Mouse (Mus musculus) myocyte (in vitro differentiated cells): ENCODE results near the gene Afp. TPM values are rescaled to one million over a fixed set of nuclear protein-coding genes. Genes with fewer than 3 reads are reported as not detected.

Experiments
- H3K27me3 ChIP-seq: one replicate; pipeline ENCODE4 v1.6.1; 2011; ENCODE audit not compliant: control insufficient read depth, insufficient read depth, insufficient read length
- H3K36me3 ChIP-seq: one replicate; pipeline ENCODE4 v1.6.1; 2011; ENCODE audit not compliant: control insufficient read depth, insufficient read depth
- H3K4me2 ChIP-seq: one replicate; pipeline ENCODE4 v1.6.1; 2011; ENCODE audit warnings: low read depth, control low read depth
- H3K4me3 ChIP-seq: one replicate; pipeline ENCODE4 v1.5.1; 2011; ENCODE audit warnings: mild to moderate bottlenecking, control low read depth, moderate library complexity
- H3K79me2 ChIP-seq: one replicate; pipeline ENCODE4 v1.6.1; 2011; ENCODE audit not compliant: control insufficient read depth, insufficient read depth
- H3ac ChIP-seq: one replicate; pipeline ENCODE4 v1.6.1; 2011; ENCODE audit not compliant: control insufficient read depth, insufficient read length
- CEBPB ChIP-seq: IDR thresholded peaks from 2 replicates; pipeline ENCODE4 v1.6.1; 2011; ENCODE audit warnings: mild to moderate bottlenecking, moderate library complexity; ENCODE audit not compliant: poor library complexity, insufficient read depth, severe bottlenecking
- E2F4 ChIP-seq: IDR thresholded peaks from one replicate; pipeline ENCODE4 v1.6.1; 2011; ENCODE audit warnings: mild to moderate bottlenecking, control low read depth, moderate library complexity; ENCODE audit not compliant: insufficient read depth
- MAX ChIP-seq: IDR thresholded peaks from one replicate; pipeline ENCODE4 v1.6.1; 2011; ENCODE audit warnings: low read depth, mild to moderate bottlenecking, control low read depth
- MYOD1 ChIP-seq, 3 experiments: IDR thresholded peaks; one replicate each; pipeline ENCODE4 v1.6.1; 2011; ENCODE audit warnings: control low read depth in 2 of 3, low read depth in 2 of 3, mild to moderate bottlenecking in 2 of 3, moderate library complexity in 1 of 3; ENCODE audit not compliant: insufficient read length in 2 of 3, control insufficient read depth in 1 of 3
- MYOG ChIP-seq, 3 experiments: IDR thresholded peaks; one replicate each; pipeline ENCODE4 v1.6.1; 2011; ENCODE audit warnings: control low read depth in 2 of 3, low read depth in 2 of 3, mild to moderate bottlenecking in 2 of 3; ENCODE audit not compliant: insufficient read length in 2 of 3, control insufficient read depth in 1 of 3, insufficient read depth in 1 of 3
- POLR2A ChIP-seq: IDR thresholded peaks from one replicate; pipeline ENCODE4 v1.6.1; 2011; ENCODE audit warnings: low read depth, mild to moderate bottlenecking, control low read depth, moderate library complexity; ENCODE audit not compliant: insufficient read length
- POLR2AphosphoS2 ChIP-seq: IDR thresholded peaks from one replicate; pipeline ENCODE4 v1.6.1; 2011; ENCODE audit warnings: low read depth, control low read depth; ENCODE audit not compliant: insufficient read length
- REST ChIP-seq: IDR thresholded peaks from one replicate; pipeline ENCODE4 v1.6.1; 2011; ENCODE audit warnings: mild to moderate bottlenecking, control low read depth, moderate library complexity; ENCODE audit not compliant: insufficient read depth, insufficient read length
- SRF ChIP-seq: IDR thresholded peaks from one replicate; pipeline ENCODE4 v1.6.1; 2011; ENCODE audit warnings: low read depth; ENCODE audit not compliant: control insufficient read depth, insufficient read length
- TCF12 ChIP-seq: IDR thresholded peaks from one replicate; pipeline ENCODE4 v1.6.1; 2011; ENCODE audit warnings: mild to moderate bottlenecking, control low read depth; ENCODE audit not compliant: poor library complexity, insufficient read depth, severe bottlenecking
- TCF3 ChIP-seq: IDR thresholded peaks from one replicate; pipeline ENCODE4 v1.6.1; 2011; ENCODE audit warnings: low read depth, control low read depth; ENCODE audit not compliant: insufficient read length
- USF1 ChIP-seq: IDR thresholded peaks from one replicate; pipeline ENCODE4 v1.6.1; 2011; ENCODE audit warnings: low read depth, mild to moderate bottlenecking, control low read depth, moderate library complexity
- polyA plus RNA-seq: library from polyadenylated mRNA; unstranded; fragments of >200 nt; fragmentation: generic; extraction: Trizol; gene quantifications from one replicate; pipeline ENCODE4 v1.2.1, GENCODE M21; 2012; ENCODE audit warnings: missing spikeins

The Afp gene
- polyA plus RNA-seq, 1 experiment, result 0.07 TPM

- TF ChIP-seq TCF12 (no peak), CEBPB (no peak), TCF3 (no peak), MAX (no peak), SRF (no peak), POLR2A (no peak), MYOD1 (IDR thresholded peaks at IDR 0.05; ENCODE audit: control insufficient read depth in 1 of 3, insufficient read length in 2 of 3, low read depth in 2 of 3) (no peak), POLR2AphosphoS2 (no peak), MYOG (IDR thresholded peaks at IDR 0.05; ENCODE audit: control insufficient read depth in 1 of 3, insufficient read depth in 1 of 3, insufficient read length in 2 of 3, low read depth in 2 of 3) (no peak), E2F4 (no peak), REST (no peak), USF1 (no peak)
- no peak overlapping the region for H3K4me3 ChIP-seq
- no peaks in the 10 kb centered on the region for H3K36me3 ChIP-seq
- H3K4me2 ChIP-seq, result no peak overlapping the region
- no peak overlapping the region for H3ac ChIP-seq
- H3K27me3 ChIP-seq, result peaks cover 10% of the 10 kb centered on the region
- no peaks in the 10 kb centered on the region for H3K79me2 ChIP-seq
Observed at GRCm38 (mm10) chr5:90501752-90502151, 11.2 kb downstream of the Afp start.

- H3K4me3 ChIP-seq, result no peak overlapping the region
- H3K27me3 ChIP-seq, result peaks cover 7% of the 10 kb centered on the region
- no peak for TF ChIP-seq MYOG (IDR thresholded peaks at IDR 0.05; ENCODE audit: control insufficient read depth in 1 of 3, insufficient read depth in 1 of 3, insufficient read length in 2 of 3, low read depth in 2 of 3)
- TF ChIP-seq REST, result no peak
- TF ChIP-seq USF1, result no peak
- no peak for TF ChIP-seq POLR2A
- no peak for TF ChIP-seq MAX
- no peak for TF ChIP-seq TCF3
- no peak for TF ChIP-seq SRF
- TF ChIP-seq POLR2AphosphoS2, result no peak
- TF ChIP-seq CEBPB, result no peak
- no peak for TF ChIP-seq TCF12
- TF ChIP-seq MYOD1 (IDR thresholded peaks at IDR 0.05; ENCODE audit: control insufficient read depth in 1 of 3, insufficient read length in 2 of 3, low read depth in 2 of 3), result no peak
- no peak for TF ChIP-seq E2F4
- H3K79me2 ChIP-seq, result no peaks in the 10 kb centered on the region
- no peak overlapping the region for H3K4me2 ChIP-seq
- H3K36me3 ChIP-seq, result no peaks in the 10 kb centered on the region
- no peak overlapping the region for H3ac ChIP-seq
Observed at GRCm38 (mm10) chr5:90504742-90505141, 14.2 kb downstream of the Afp start.

GRCm38 (mm10) chr5:90506507-90506906, 16.0 kb downstream of the Afp start:
- Histone ChIP-seq H3K4me2 (no peak overlapping the region), H3K27me3 (peaks cover 7% of the 10 kb centered on the region), H3K4me3 (no peak overlapping the region), H3ac (no peak overlapping the region), H3K79me2 (no peaks in the 10 kb centered on the region), H3K36me3 (no peaks in the 10 kb centered on the region)
- TF ChIP-seq REST (no peak), SRF (no peak), CEBPB (no peak), POLR2A (no peak), TCF12 (no peak), USF1 (no peak), MAX (no peak), TCF3 (no peak), POLR2AphosphoS2 (no peak), MYOD1 (IDR thresholded peaks at IDR 0.05; ENCODE audit: control insufficient read depth in 1 of 3, insufficient read length in 2 of 3, low read depth in 2 of 3) (no peak), E2F4 (no peak), MYOG (IDR thresholded peaks at IDR 0.05; ENCODE audit: control insufficient read depth in 1 of 3, insufficient read depth in 1 of 3, insufficient read length in 2 of 3, low read depth in 2 of 3) (no peak)

- Histone ChIP-seq H3K4me3 (no peak overlapping the region), H3ac (no peak overlapping the region), H3K27me3 (peaks cover 7% of the 10 kb centered on the region), H3K4me2 (no peak overlapping the region), H3K36me3 (no peaks in the 10 kb centered on the region), H3K79me2 (no peaks in the 10 kb centered on the region)
- TF ChIP-seq POLR2A, result no peak
- TF ChIP-seq TCF3, result no peak
- TF ChIP-seq SRF, result no peak
- TF ChIP-seq CEBPB, result no peak
- no peak for TF ChIP-seq REST
- no peak for TF ChIP-seq MYOG (IDR thresholded peaks at IDR 0.05; ENCODE audit: control insufficient read depth in 1 of 3, insufficient read depth in 1 of 3, insufficient read length in 2 of 3, low read depth in 2 of 3)
- no peak for TF ChIP-seq MAX
- no peak for TF ChIP-seq USF1
Observed at GRCm38 (mm10) chr5:90507411-90507949, 16.9 kb downstream of the Afp start.
